Mouse (Mus musculus): ENCODE results near the gene Lrrc52. TPM values are rescaled to one million over a fixed set of nuclear protein-coding genes. Genes with fewer than 3 reads are reported as not detected.

Gene Lrrc52
- polyA plus RNA-seq (2015; fragmentation: Nextera tagmentation; extraction: Ambion mirVana), result 0.27 TPM in 1 of 2 replicates, not detected in the other

DNA sequence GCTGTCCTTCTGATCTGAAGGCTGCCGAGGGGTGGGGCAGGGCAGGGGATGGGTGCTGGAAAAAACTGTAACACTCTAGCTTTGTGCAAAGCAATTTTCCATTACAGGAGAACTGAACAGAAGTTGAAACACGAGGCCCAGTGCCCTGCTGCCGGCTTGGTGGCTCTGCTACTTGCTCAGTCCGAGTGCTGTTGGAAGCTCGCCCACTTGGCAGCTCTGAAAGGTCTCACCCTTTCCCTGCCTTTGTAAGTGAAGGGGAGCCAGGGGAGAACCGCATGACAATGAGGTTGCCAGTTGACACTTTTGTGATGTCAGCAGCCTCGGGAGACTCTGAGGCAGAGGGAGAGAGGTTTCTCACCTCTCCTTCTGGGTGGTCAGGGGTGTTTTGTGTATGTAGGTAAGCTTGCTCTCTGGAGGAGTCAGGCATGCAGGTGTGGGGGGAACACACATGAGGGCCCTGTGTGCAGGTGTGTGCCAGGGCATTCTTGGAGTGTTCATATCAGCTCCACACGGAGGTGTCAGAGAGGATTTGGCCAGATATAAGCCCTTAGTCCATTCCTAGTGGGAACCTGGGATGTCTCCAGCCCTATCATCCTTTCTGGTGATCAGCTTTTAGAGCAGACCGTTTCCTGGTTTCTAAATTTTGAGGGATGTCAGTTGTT, at the start of gene Lrrc52:
Lrrc52 (minus strand) TSS at position 16 of the 662 bp plus-strand sequence.
- H3K4me2 ChIP-seq (replicated peaks), result no peak within 1 kb of the TSS
- ATAC-seq, result 0 out of 2 replicates have a peak, but pooled peaks have one; percentile 55
- no peak within 1 kb of the TSS for H3K27ac ChIP-seq
- H3K36me3 ChIP-seq, result no peaks in the 10 kb centered on the region
- H3K4me3 ChIP-seq (replicated peaks), result no peak within 1 kb of the TSS
- H3K9ac ChIP-seq (replicated peaks), result no peak within 1 kb of the TSS
- WGBS, result 44% methylated on average over 9 of the region's 9 CpGs
- no peaks in the 10 kb centered on the region for H3K9me3 ChIP-seq
- no peaks in the 10 kb centered on the region for H3K4me1 ChIP-seq (replicated peaks)
- no peaks in the 10 kb centered on the region for H3K27me3 ChIP-seq

DNA sequence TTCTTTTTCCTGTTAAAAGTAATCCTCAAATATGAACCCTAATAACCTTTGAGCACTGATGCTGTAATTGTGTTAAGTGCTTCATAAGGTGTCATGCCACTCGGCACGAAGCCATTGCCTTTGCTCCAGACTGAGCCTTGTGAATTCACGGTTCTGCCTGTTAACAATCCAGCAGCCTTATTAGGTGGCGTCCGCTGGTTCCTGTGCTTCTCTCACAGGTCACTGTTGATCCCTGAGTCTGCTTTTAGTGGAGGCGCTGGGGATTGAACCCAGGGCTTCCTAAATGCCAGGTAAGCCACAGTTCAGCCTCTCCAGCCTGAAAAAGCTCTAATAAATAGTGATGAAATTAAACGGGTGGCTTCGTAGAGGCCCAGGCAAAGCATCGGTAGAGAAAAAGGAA, 45.0 kb upstream of the Lrrc52 start:
- WGBS, result 88% methylated on average over 9 of the region's 9 CpGs
- Histone ChIP-seq H3K9ac (replicated peaks) (no peak overlapping the region), H3K27me3 (no peaks in the 10 kb centered on the region), H3K4me1 (replicated peaks) (0 out of 2 replicates have a peak, but pooled peaks cover under 1% of the 10 kb centered on the region), H3K4me3 (replicated peaks) (no peak overlapping the region), H3K9me3 (no peaks in the 10 kb centered on the region), H3K27ac (no peak overlapping the region), H3K4me2 (replicated peaks) (no peak overlapping the region), H3K36me3 (no peaks in the 10 kb centered on the region)
- ATAC-seq, result no peak

DNA sequence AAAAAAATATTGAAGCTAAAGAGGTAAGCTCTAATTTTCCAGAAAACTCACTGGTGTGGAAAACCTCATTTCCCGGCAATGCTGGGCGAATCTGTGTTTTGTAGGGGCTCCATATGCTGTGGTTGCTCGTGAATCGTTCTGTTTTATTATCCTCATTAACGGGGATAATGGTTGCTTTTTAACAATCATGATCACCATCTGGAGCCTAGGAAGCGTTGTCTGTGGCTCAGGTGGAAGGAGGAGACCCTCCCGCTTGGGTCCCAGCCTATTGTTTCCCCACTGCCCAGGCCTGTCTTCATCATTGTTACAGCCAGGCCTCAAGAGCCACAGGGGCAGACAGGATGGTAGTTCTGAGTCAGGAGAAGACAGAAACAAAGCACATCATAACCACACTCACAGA, 39.5 kb upstream of the Lrrc52 start:
- Histone ChIP-seq H3K9me3 (no peaks in the 10 kb centered on the region), H3K27ac (peak overlapping the region; percentile 53; the same call in 1 of the 2 replicates), H3K4me3 (replicated peaks) (no peak overlapping the region), H3K4me1 (replicated peaks) (peaks cover 10% of the 10 kb centered on the region; the same call in 1 of the 2 replicates), H3K9ac (replicated peaks) (no peak overlapping the region), H3K36me3 (no peaks in the 10 kb centered on the region), H3K4me2 (replicated peaks) (no peak overlapping the region), H3K27me3 (no peaks in the 10 kb centered on the region)
- 58% methylated on average over 7 of the region's 7 CpGs for WGBS
- no peak for ATAC-seq

DNA sequence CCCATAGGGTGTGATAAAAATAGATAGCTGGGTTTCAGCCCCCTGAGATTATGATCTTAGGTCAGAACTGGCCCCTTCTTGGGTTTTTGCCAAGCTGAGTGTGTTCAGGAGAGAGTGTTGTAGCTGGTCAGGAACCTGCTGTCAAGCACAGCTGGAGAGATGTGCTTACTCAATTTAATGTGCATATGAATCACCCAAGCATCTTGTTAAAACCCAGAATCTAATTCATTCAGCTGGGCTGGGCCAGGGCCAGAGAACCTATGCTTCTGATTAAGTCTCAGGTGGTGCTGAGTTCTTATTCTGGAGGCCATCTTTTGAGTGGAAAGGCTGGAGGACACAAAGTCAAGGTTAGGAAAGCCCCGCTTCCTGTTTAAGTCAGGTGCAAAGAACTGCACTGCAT, 38.8 kb upstream of the Lrrc52 start:
- Histone ChIP-seq H3K9ac (replicated peaks) (no peak overlapping the region), H3K4me3 (replicated peaks) (no peak overlapping the region), H3K9me3 (no peaks in the 10 kb centered on the region), H3K36me3 (no peaks in the 10 kb centered on the region), H3K27me3 (no peaks in the 10 kb centered on the region), H3K4me1 (replicated peaks) (peaks cover 10% of the 10 kb centered on the region; the same call in 1 of the 2 replicates), H3K27ac (peak overlapping the region; percentile 39; the same call in 1 of the 2 replicates), H3K4me2 (replicated peaks) (no peak overlapping the region)
- ATAC-seq, result 0 out of 2 replicates have a peak, but pooled peaks have one; percentile 48
- WGBS, result 91% methylated on average over 1 of the region's 1 CpGs

DNA sequence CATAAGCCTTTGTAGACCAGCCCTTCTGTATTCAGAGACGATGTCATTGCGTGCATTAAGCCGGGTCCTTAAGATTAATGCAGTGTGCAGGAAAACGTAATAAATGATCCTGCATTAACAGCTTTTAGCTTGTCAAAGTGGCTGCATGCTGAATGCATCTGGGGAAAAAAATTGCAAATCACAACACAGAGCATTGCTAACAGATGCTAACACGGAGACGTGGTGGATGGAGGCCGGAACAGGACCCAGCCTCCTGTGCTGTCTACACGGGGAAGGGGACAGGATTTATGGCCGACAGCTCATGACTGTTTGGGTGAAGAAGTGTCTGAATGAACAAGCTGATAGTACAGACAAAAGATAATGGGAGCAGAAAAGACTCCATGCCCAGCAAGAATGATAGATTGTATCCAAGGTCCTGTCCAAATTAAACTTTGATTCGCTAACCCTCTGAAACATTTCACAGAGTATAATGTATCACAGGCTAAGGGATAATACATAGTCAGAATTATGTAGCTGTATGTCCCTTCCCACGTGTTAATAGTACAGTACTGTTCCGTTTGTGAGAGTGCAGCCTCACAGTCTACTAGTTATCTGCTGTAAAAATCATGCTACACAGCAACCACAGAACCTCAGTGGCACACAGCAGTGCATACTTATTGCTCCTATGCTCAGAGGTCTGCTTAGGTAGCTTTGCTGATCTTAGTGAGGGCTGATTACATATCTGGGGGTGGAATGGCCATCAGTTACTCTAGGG, 32.7 kb upstream of the Lrrc52 start:
- no peaks in the 10 kb centered on the region for H3K27me3 ChIP-seq
- H3K4me1 ChIP-seq (replicated peaks), result peaks cover 17% of the 10 kb centered on the region
- H3K27ac ChIP-seq, result no peak overlapping the region
- no peaks in the 10 kb centered on the region for H3K9me3 ChIP-seq
- no peaks in the 10 kb centered on the region for H3K36me3 ChIP-seq
- WGBS, result 68% methylated on average over 12 of the region's 12 CpGs
- no peak overlapping the region for H3K4me2 ChIP-seq (replicated peaks)
- no peak for ATAC-seq
- no peak overlapping the region for H3K4me3 ChIP-seq (replicated peaks)
- no peak overlapping the region for H3K9ac ChIP-seq (replicated peaks)

DNA sequence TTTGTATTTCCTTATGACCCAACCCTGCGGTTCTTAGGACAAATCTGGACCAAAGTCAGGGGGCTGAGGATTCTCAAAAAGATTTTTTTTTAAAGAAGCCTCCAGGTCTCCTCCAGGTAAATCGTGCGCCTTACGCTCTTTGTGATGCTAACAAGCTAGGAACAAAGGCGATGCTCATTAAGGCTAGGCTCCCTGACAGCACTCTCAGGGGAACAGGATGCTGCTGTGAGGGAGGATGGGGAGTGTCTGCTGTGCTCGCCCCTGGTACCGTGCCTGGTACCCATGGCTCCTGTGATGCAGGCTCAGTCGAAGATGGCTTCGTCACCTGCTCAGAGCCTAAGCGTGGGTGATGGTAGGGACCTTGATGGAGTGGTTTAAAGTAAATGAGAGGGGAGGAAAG, 31.4 kb upstream of the Lrrc52 start:
- Histone ChIP-seq H3K27me3 (no peaks in the 10 kb centered on the region), H3K9me3 (no peaks in the 10 kb centered on the region), H3K4me2 (replicated peaks) (no peak overlapping the region), H3K27ac (no peak overlapping the region), H3K4me3 (replicated peaks) (no peak overlapping the region), H3K9ac (replicated peaks) (no peak overlapping the region), H3K36me3 (no peaks in the 10 kb centered on the region), H3K4me1 (replicated peaks) (peaks cover 17% of the 10 kb centered on the region)
- ATAC-seq, result peak; percentile 45; the same call in 1 of the 2 replicates
- WGBS, result 22% methylated on average over 10 of the region's 10 CpGs

DNA sequence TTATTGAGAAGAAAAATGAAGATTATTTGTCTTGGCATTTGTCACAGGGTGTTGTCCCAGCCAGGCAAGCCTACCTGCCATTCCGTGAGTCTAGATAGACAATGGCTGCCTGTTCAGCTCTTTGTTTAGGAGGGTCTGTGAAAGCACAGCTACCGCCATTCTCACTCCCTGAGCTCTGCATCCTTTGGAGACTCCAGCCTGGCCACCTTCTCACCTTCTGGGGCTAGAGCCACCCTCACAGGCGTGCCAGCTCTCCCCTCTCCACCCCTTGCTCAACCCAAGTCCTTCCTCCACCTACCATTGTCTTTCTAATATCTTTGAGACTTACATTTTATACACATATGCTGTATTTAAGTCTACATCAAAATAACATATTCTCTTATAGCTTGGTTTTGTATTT, 31.0 kb upstream of the Lrrc52 start:
- Histone ChIP-seq H3K9me3 (no peaks in the 10 kb centered on the region), H3K9ac (replicated peaks) (no peak overlapping the region), H3K27me3 (no peaks in the 10 kb centered on the region), H3K4me2 (replicated peaks) (no peak overlapping the region), H3K4me3 (replicated peaks) (no peak overlapping the region), H3K4me1 (replicated peaks) (peaks cover 17% of the 10 kb centered on the region), H3K36me3 (no peaks in the 10 kb centered on the region), H3K27ac (no peak overlapping the region)
- WGBS, result 44% methylated on average over 3 of the region's 3 CpGs
- ATAC-seq, result peak; percentile 50; the same call in 1 of the 2 replicates

DNA sequence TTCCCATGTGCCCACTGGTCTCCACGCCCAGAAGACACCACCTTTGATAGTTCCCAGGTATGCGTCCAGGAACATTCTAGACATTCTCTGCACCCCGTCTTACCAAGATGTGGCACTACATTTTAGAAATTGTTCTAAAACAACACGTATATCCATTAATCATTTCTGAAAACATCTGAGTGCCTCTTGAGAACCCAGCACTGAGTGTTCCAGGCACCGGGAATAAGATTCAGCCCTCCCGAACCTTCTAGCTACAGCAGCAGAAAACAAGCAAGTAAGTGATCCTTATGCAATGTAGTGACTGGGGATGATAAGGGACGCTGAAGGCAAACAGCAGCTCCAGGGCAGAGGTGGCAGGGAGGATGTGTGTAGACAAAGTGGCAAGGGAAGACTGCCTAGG, 24.9 kb upstream of the Lrrc52 start:
- WGBS, result 91% methylated on average over 7 of the region's 7 CpGs
- Histone ChIP-seq H3K4me2 (replicated peaks) (no peak overlapping the region), H3K36me3 (no peaks in the 10 kb centered on the region), H3K9me3 (no peaks in the 10 kb centered on the region), H3K9ac (replicated peaks) (no peak overlapping the region), H3K27ac (no peak overlapping the region), H3K27me3 (no peaks in the 10 kb centered on the region), H3K4me1 (replicated peaks) (no peaks in the 10 kb centered on the region), H3K4me3 (replicated peaks) (no peak overlapping the region)
- ATAC-seq, result no peak

DNA sequence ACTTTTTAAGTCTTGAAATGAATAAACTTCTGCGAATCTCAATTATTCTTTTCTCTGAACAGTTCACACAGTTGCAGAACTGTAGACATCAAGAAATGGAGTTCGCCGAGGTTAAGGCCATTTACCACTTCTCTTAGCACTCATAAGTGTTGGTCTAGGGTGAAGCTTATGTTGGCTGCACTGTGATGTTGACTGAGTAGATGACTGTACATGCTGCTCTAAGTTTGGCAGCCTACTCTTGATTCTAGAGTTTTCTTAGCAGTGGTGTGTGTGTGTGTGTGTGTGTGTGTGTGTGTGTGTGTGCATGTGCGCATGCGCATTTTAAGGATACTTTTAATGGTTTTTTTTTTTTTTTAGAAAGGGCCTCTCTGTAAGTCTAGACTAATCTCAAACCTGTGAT, 21.4 kb upstream of the Lrrc52 start:
- Histone ChIP-seq H3K36me3 (no peaks in the 10 kb centered on the region), H3K4me3 (replicated peaks) (no peak overlapping the region), H3K4me2 (replicated peaks) (no peak overlapping the region), H3K9me3 (no peaks in the 10 kb centered on the region), H3K4me1 (replicated peaks) (no peaks in the 10 kb centered on the region), H3K9ac (replicated peaks) (no peak overlapping the region), H3K27ac (no peak overlapping the region), H3K27me3 (no peaks in the 10 kb centered on the region)
- WGBS, result 95% methylated on average over 5 of the region's 5 CpGs
- no peak for ATAC-seq

DNA sequence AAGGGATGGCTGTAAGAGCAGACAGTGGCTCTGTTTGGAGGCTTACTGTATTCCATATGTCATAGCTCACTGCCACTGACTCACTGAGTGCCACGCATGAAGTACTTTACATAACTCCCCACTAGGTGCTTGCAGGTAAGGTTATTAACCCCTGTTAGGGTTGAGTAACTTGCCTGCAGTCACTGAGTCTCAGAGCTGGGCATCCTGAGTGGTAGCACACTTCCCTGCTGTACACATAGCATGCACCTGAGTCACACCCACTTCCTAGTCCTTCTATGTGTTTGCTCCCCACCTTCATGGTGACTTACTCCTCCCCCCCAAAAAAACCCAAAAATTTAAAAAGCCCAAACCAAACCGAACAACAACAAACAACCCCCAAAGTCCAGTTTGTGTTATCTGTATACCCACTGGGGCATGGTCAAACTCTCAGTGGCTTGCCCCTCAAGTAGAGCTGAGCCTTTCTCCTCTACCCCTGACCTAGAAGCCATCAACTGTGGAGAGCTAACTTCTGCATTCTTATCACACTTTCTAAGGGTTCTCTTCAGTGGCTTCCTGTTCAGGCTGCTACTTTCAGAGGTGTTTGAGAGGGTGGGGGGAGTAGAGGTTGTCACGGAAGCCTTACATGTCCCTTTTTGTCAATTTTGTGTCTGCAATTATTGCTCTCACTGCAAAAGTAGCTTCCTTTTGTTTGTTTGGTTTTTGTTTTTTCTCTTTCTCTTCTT, 20.5 kb upstream of the Lrrc52 start:
- H3K9ac ChIP-seq (replicated peaks), result no peak overlapping the region
- no peak for ATAC-seq

DNA sequence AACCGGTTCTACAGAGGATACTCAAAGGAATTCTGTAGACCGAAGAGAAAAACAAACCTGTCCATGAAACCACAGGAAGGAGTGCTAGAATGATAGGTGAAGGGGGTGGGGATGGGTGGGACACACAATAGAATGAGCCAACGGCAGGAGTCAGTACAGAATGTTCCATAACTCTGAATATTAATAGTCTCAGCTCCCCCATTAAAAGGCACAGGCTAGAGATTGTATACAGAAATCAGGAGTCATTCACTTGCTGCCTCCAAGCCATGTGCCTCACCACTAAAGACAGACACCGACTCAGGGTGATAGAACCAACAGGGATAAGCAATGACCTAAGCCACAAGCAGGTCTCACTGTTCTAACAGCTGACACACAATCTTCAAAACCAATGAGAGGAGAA, 16.3 kb upstream of the Lrrc52 start:
- ATAC-seq, result no peak
- WGBS, result 86% methylated on average over 4 of the region's 4 CpGs
- Histone ChIP-seq H3K9me3 (no peaks in the 10 kb centered on the region), H3K27me3 (no peaks in the 10 kb centered on the region), H3K4me3 (replicated peaks) (no peak overlapping the region), H3K4me2 (replicated peaks) (no peak overlapping the region), H3K9ac (replicated peaks) (no peak overlapping the region), H3K36me3 (no peaks in the 10 kb centered on the region), H3K27ac (no peak overlapping the region), H3K4me1 (replicated peaks) (no peaks in the 10 kb centered on the region)

More for the DNA sequence above, 20.5 kb upstream of the Lrrc52 start:
- H3K9me3 ChIP-seq, result no peaks in the 10 kb centered on the region
- no peak overlapping the region for H3K27ac ChIP-seq
- no peak overlapping the region for H3K4me3 ChIP-seq (replicated peaks)
- no peaks in the 10 kb centered on the region for H3K27me3 ChIP-seq
- no peak overlapping the region for H3K4me2 ChIP-seq (replicated peaks)
- WGBS, result 77% methylated on average over 3 of the region's 3 CpGs
- H3K36me3 ChIP-seq, result no peaks in the 10 kb centered on the region
- no peaks in the 10 kb centered on the region for H3K4me1 ChIP-seq (replicated peaks)

DNA sequence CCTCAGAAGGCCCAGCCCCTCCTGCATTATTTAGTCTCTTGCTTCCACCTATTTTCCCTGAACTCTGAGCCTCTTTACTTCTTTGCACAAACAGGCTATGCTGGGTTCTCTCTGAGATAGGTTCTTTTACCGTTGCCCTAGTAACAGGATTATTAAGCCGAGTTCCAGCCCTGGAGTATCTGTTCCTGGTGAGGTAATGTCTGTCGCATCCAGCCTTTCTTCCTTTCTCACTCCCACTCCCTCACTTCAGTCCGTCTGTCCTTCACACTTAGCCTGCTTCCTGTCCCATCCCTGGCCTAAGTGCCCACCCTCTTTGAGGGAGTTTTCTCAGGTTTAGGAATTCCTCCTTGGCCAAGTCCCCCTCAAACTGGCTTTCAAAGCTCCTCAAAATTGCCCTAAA, 7.0 kb upstream of the Lrrc52 start:
- H3K4me1 ChIP-seq (replicated peaks), result peaks cover 5% of the 10 kb centered on the region; the same call in 1 of the 2 replicates
- WGBS, result 31% methylated on average over 4 of the region's 4 CpGs
- no peak overlapping the region for H3K4me2 ChIP-seq (replicated peaks)
- peak; percentile 56; the same call in 1 of the 2 replicates for ATAC-seq
- H3K36me3 ChIP-seq, result no peaks in the 10 kb centered on the region
- H3K27me3 ChIP-seq, result no peaks in the 10 kb centered on the region
- no peak overlapping the region for H3K27ac ChIP-seq
- H3K9ac ChIP-seq (replicated peaks), result no peak overlapping the region
- no peak overlapping the region for H3K4me3 ChIP-seq (replicated peaks)
- H3K9me3 ChIP-seq, result no peaks in the 10 kb centered on the region

All from midbrain, embryonic 13.5 days (tissue).